8 mouse cellular contexts compared by ENCODE assay signal in genomic region chr1:134561770-134562143, GRCm38 (mm10). TPM values are rescaled to one million over a fixed set of nuclear protein-coding genes. Genes with fewer than 3 reads are reported as not detected.
DNase-seq lines count a peak whose midpoint lies in the region; ATAC-seq and TF ChIP-seq lines count a peak whose summit lies in the region.

No protein-coding gene starts in this region.

- H3K36me3 ChIP-seq in heart, embryonic 15.5 days: no peaks in the 10 kb centered on the region
- no peaks in the 10 kb centered on the region for H3K36me3 ChIP-seq in ES-E14 (ENCODE audit: control insufficient read depth, insufficient read depth, low read length, poor library complexity, severe bottlenecking)
- H3K36me3 ChIP-seq in hindbrain, embryonic 10.5 days: 0 out of 2 replicates have a peak, but pooled peaks cover 3% of the 10 kb centered on the region
- no peaks in the 10 kb centered on the region for H3K36me3 ChIP-seq in midbrain, embryonic 10.5 days

- intact Hi-C loops in heart, postnatal 14 days (cut with DNase I): no loop called here

- ATAC-seq in heart, embryonic 15.5 days (replicated peaks; ENCODE audit: insufficient number of reproducible peaks, insufficient read depth, low FRiP score, low read depth): no peak

- in situ Hi-C loops in ES-E14 (cut with MboI; ENCODE audit: low sequenced_read_pairs in 2 of 2, unreplicated experiment in 2 of 2): no loop called here

- H3K27ac ChIP-seq in heart, embryonic 15.5 days: peak overlapping the region; percentile 91; the same call in 1 of the 2 replicates
- H3K27ac ChIP-seq in ES-E14 (ENCODE audit: insufficient read depth, low read depth, low read length, poor library complexity, severe bottlenecking): peak overlapping the region; percentile 76; the same call in 1 of the 2 replicates
- H3K27ac ChIP-seq in hindbrain, embryonic 10.5 days: peak overlapping the region; percentile 100
- peak overlapping the region; percentile 99 for H3K27ac ChIP-seq in midbrain, embryonic 10.5 days (replicated peaks)

- H3K4me1 ChIP-seq in heart, embryonic 15.5 days (replicated peaks): peaks cover 20% of the 10 kb centered on the region
- peaks cover 8 to 18% of the 10 kb centered on the region in 2 experiments; a peak in 3 of 4 replicates for H3K4me1 ChIP-seq in ES-E14 (ENCODE audit: control insufficient read depth in 2 of 2, insufficient read depth in 2 of 2, low read length in 2 of 2, poor library complexity in 1 of 2)
- H3K4me1 ChIP-seq in hindbrain, embryonic 10.5 days (replicated peaks): peaks cover 51% of the 10 kb centered on the region
- peaks cover 50% of the 10 kb centered on the region for H3K4me1 ChIP-seq in midbrain, embryonic 10.5 days

- peak overlapping the region; percentile 84 for H3K4me2 ChIP-seq in heart, embryonic 15.5 days

- no peaks in the 10 kb centered on the region for H3K27me3 ChIP-seq in heart, embryonic 15.5 days
- H3K27me3 ChIP-seq in hindbrain, embryonic 10.5 days (ENCODE audit: insufficient read depth, poor library complexity, severe bottlenecking): no peaks in the 10 kb centered on the region
- H3K27me3 ChIP-seq in midbrain, embryonic 10.5 days (ENCODE audit: low read depth, poor library complexity, severe bottlenecking): no peaks in the 10 kb centered on the region

- no peaks in the 10 kb centered on the region for H3K9me3 ChIP-seq in heart, embryonic 15.5 days (replicated peaks)
- H3K9me3 ChIP-seq in ES-E14 (ENCODE audit: control insufficient read depth, insufficient read depth, low read depth, low read length): no peaks in the 10 kb centered on the region
- H3K9me3 ChIP-seq in hindbrain, embryonic 10.5 days: no peaks in the 10 kb centered on the region
- no peaks in the 10 kb centered on the region for H3K9me3 ChIP-seq in midbrain, embryonic 10.5 days (replicated peaks)

- 10% methylated on average over 7 of the region's 7 CpGs for WGBS in heart, embryonic 15.5 days
- WGBS in hindbrain, embryonic 10.5 days: 9% methylated on average over 7 of the region's 7 CpGs
- WGBS in midbrain, embryonic 10.5 days: 10% methylated on average over 7 of the region's 7 CpGs

- H3K4me3 ChIP-seq in heart, embryonic 15.5 days: peak overlapping the region; percentile 98
- peak overlapping the region; percentile 81 to 96 for H3K4me3 ChIP-seq in ES-E14 (ENCODE audit: insufficient read depth in 1 of 2, low read depth in 1 of 2, low read length in 2 of 2, poor library complexity in 1 of 2, severe bottlenecking in 1 of 2)
- peak overlapping the region; percentile 100 for H3K4me3 ChIP-seq in hindbrain, embryonic 10.5 days
- peak overlapping the region; percentile 98 for H3K4me3 ChIP-seq in midbrain, embryonic 10.5 days

- peak overlapping the region; percentile 94 for H3K9ac ChIP-seq in heart, embryonic 15.5 days
- H3K9ac ChIP-seq in ES-E14 (ENCODE audit: insufficient read depth, low read depth, low read length, poor library complexity, severe bottlenecking): peak overlapping the region; percentile 91; the same call in 1 of the 2 replicates

- DNase-seq in heart, postnatal 14 days: no peak
- DNase-seq in ES-E14 (ENCODE audit: low read depth, low spot score): no peak
- no peak for DNase-seq in hindbrain, embryonic 10.5 days (ENCODE audit: low spot score)
- DNase-seq in midbrain, embryonic 10.5 days (ENCODE audit: low spot score): no peak
- no peak for DNase-seq in ovary, postnatal 10 days (ENCODE audit: low spot score)
- DNase-seq in frontal cortex, postnatal 25 days (ENCODE audit: low spot score in 2 of 2): no peak
- no peak for DNase-seq in Muller cell, postnatal 12 days (ENCODE audit: inconsistent ontology term)

TF ChIP-seq in ES-E14, 5 proteins besides CTCF, POLR2A, EP300 and RAD21:
- no peak for TF ChIP-seq ZNF384 (IDR thresholded peaks at IDR 0.05; ENCODE audit: low read depth, low read length)
- TF ChIP-seq HCFC1 (IDR thresholded peaks at IDR 0.05; ENCODE audit: borderline replicate concordance, insufficient read depth, low read length): no peak
- TF ChIP-seq CHD2 (IDR thresholded peaks at IDR 0.05; ENCODE audit: low read depth, low read length): no peak
- no peak for TF ChIP-seq ZC3H11A (IDR thresholded peaks at IDR 0.05; ENCODE audit: borderline replicate concordance, low read depth, low read length)
- TF ChIP-seq MAFK (IDR thresholded peaks at IDR 0.05; ENCODE audit: insufficient read depth, low read depth, low read length): no peak

RNA-seq across cellular contexts. Expression of gene Kdm5b, which starts 1.8 kb away (rescaled TPM):
- polyA plus RNA-seq in heart, embryonic 15.5 days (2015; fragmentation: Nextera tagmentation; extraction: Ambion mirVana): 25.9 and 32.0 TPM in 2 replicates
- total RNA-seq in heart, postnatal 14 days (2021): 10 to 100 TPM; 25.5 to 25.8 TPM
- 127 and 182 TPM in 2 replicates for total RNA-seq in ES-E14 (2012; rRNA removed)
- 69.9 and 71.6 TPM in 2 replicates for polyA plus RNA-seq in hindbrain, embryonic 10.5 days (2016; fragmentation: Nextera tagmentation; extraction: Ambion mirVana)
- 60.9 and 69.2 TPM in 2 replicates for polyA plus RNA-seq in midbrain, embryonic 10.5 days (2016; fragmentation: Nextera tagmentation; extraction: Ambion mirVana)

RNA-seq across cellular contexts. Expression of gene Mgat4e, which starts 12.3 kb away (rescaled TPM):
- not detected in 2 replicates for polyA plus RNA-seq in heart, embryonic 15.5 days (2015; fragmentation: Nextera tagmentation; extraction: Ambion mirVana)
- total RNA-seq in heart, postnatal 14 days (2021): not detected
- 0.76 and 2.1 TPM in 2 replicates for total RNA-seq in ES-E14 (2012; rRNA removed)
- not detected in 2 replicates for polyA plus RNA-seq in hindbrain, embryonic 10.5 days (2016; fragmentation: Nextera tagmentation; extraction: Ambion mirVana)
- polyA plus RNA-seq in midbrain, embryonic 10.5 days (2016; fragmentation: Nextera tagmentation; extraction: Ambion mirVana): not detected in 2 replicates
